Mouse (Mus musculus) C2C12 (cell line): ENCODE data around the gene Dohh.

Experiments
- CTCF ChIP-seq: IDR thresholded peaks from one replicate; pipeline ENCODE4 v1.5.1; 2011; ENCODE audit not compliant: control insufficient read depth, insufficient read depth, insufficient read length
- MAX ChIP-seq: IDR thresholded peaks from one replicate; pipeline ENCODE4 v1.6.1; 2011; ENCODE audit warnings: mild to moderate bottlenecking, control low read depth
- MYOD1 ChIP-seq: IDR thresholded peaks from one replicate; pipeline ENCODE4 v1.6.1; 2011; ENCODE audit warnings: low read depth; ENCODE audit not compliant: control insufficient read depth, insufficient read length

- TF ChIP-seq MAX, result no peak
- no peak for TF ChIP-seq CTCF
- no peak for TF ChIP-seq MYOD1
These were observed 8.9 kb upstream of the Dohh start for GRCm38 (mm10) chr10:81375322-81375721.
